Mouse (Mus musculus) cortical plate, adult 2 months (tissue): Measurements from ENCODE around the gene Ltc4s. TPM values are rescaled to one million over a fixed set of nuclear protein-coding genes. Genes with fewer than 3 reads are reported as not detected.

Source experiments
- H3K27ac ChIP-seq: fragments of 200-500 bp; 2 replicates; pipeline ENCODE4 v1.5.1; 2012; ENCODE audit warnings: low read length, control low read depth, inconsistent platforms; ENCODE audit not compliant: insufficient read depth
- H3K4me1 ChIP-seq: fragments of 200-500 bp; 2 replicates; pipeline ENCODE4 v1.6.1; 2011; ENCODE audit warnings: low read length; ENCODE audit not compliant: control insufficient read depth, insufficient read depth
- H3K4me3 ChIP-seq: fragments of 200-500 bp; 2 replicates; pipeline ENCODE4 v1.5.1; 2011; ENCODE audit warnings: mild to moderate bottlenecking, low read length, control low read depth; ENCODE audit not compliant: insufficient read depth
- CTCF ChIP-seq: fragments of 200-500 bp; IDR thresholded peaks from 2 replicates; pipeline ENCODE4 v1.5.1; 2011; ENCODE audit warnings: mild to moderate bottlenecking, control low read depth, low read length; ENCODE audit not compliant: insufficient read depth; ENCODE audit errors: extremely low read depth
- POLR2A ChIP-seq: fragments of 200-500 bp; IDR thresholded peaks from 2 replicates; pipeline ENCODE4 v1.6.1; 2011; ENCODE audit warnings: mild to moderate bottlenecking, low read length, control low read depth; ENCODE audit not compliant: insufficient read depth; ENCODE audit errors: extremely low read depth
- polyA plus RNA-seq: library from polyadenylated mRNA; depleted of rRNA; stranded (reverse); fragments of >200 nt; gene quantifications from 2 replicates; pipeline ENCODE4 v1.2.3, GENCODE M21; 2012

Gene Ltc4s
- polyA plus RNA-seq, 1 experiment, result 24.2 TPM

DNA sequence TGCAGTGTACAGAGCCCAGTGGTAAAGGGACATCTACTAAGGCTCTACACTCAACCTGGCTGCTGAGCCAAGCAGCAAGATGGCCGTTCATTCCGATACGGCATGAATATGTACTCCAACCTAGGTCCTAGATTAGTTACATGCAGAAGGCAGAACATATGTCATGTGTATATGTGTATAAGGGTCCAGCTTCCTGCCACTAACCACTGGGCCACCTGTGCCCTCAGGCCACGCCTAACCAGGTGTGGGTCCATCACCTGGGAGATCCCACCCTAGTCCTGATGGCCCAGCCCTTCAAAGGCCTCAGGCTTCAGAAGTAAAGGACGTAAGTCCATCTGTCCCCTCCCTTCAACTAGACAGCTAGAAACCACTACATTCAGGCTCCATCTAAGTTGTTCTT is 30.4 kb downstream of the Ltc4s start:
- Histone ChIP-seq H3K27ac (no peak overlapping the region), H3K4me1 (peaks cover 8% of the 10 kb centered on the region), H3K4me3 (0 out of 2 replicates have a peak overlapping the region, but pooled peaks have one; percentile 8)
- TF ChIP-seq POLR2A, result no peak
- TF ChIP-seq CTCF, result no peak

- no peak for TF ChIP-seq CTCF
- TF ChIP-seq POLR2A, result no peak
- H3K4me3 ChIP-seq, result no peak overlapping the region
- peaks cover 8% of the 10 kb centered on the region for H3K4me1 ChIP-seq
- H3K27ac ChIP-seq, result no peak overlapping the region
These were observed 31.1 kb downstream of the Ltc4s start for GRCm38 (mm10) chr11:50207344-50207743.

- TF ChIP-seq POLR2A, result no peak
- TF ChIP-seq CTCF, result no peak
- H3K4me3 ChIP-seq, result no peak overlapping the region
- peaks cover 8% of the 10 kb centered on the region for H3K4me1 ChIP-seq
- no peak overlapping the region for H3K27ac ChIP-seq
These were observed 32.4 kb downstream of the Ltc4s start for GRCm38 (mm10) chr11:50206037-50206436.

GRCm38 (mm10) chr11:50205434-50205833 is 33.0 kb downstream of the Ltc4s start:
- Histone ChIP-seq H3K4me1 (peaks cover 7% of the 10 kb centered on the region), H3K27ac (no peak overlapping the region), H3K4me3 (no peak overlapping the region)
- no peak for TF ChIP-seq POLR2A

DNA sequence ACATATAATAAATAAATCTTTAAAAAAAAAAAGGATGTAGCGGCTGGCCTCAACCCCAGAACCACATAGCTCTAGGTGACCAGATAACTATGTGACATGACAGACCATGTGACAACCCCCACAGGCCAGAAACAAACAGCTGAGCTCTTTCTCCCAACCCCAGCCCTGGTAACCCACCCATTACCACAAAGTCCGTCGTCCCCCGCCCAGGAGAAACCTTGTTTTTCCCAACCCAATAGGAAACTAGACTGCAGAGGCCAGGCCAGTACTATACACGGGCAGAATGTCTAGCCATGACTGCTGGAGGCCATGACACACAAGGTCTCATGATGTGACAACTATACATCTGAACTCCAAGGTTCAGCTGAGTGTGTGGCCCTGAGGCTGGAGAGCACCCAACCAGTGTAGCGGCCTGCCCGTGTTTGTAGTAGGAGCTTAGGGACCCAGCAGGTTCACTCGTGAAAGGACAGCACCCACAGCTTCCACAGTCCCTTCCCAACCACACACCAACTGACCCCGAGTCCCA is 35.1 kb downstream of the Ltc4s start:
- TF ChIP-seq CTCF (no peak), POLR2A (no peak)
- no peak overlapping the region for H3K27ac ChIP-seq
- no peak overlapping the region for H3K4me3 ChIP-seq
- peaks cover 3% of the 10 kb centered on the region for H3K4me1 ChIP-seq

GRCm38 (mm10) chr11:50201590-50201989 is 36.8 kb downstream of the Ltc4s start:
- Histone ChIP-seq H3K4me1 (no peaks in the 10 kb centered on the region), H3K4me3 (no peak overlapping the region), H3K27ac (no peak overlapping the region)
- TF ChIP-seq CTCF (no peak), POLR2A (no peak)

DNA sequence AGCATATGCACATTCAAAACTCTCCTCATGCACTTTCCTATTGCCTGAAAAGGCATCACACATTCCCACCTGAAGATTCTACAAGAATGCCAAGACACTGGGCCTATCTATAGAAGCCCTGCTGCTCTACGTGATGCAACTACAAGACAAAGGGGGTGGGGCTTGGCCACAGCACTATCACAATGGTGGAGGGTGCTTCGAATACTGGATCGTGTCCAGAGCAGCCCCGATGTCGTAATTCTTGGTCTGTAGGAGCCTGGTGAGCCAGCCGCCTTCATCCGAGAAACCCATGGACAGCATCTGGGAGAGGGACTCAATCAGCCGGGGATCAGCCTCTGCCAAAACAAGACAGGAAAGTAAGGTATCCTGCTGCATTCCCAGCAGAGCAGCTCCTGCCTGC is 37.8 kb downstream of the Ltc4s start:
- TF ChIP-seq POLR2A (no peak), CTCF (no peak)
- Histone ChIP-seq H3K4me1 (no peaks in the 10 kb centered on the region), H3K4me3 (no peak overlapping the region), H3K27ac (no peak overlapping the region)

GRCm38 (mm10) chr11:50198916-50199315 is 39.5 kb downstream of the Ltc4s start:
- peak; percentile 43; the same call in 1 of the 2 replicates for TF ChIP-seq POLR2A
- TF ChIP-seq CTCF, result no peak
- Histone ChIP-seq H3K27ac (no peak overlapping the region), H3K4me1 (no peaks in the 10 kb centered on the region)

DNA sequence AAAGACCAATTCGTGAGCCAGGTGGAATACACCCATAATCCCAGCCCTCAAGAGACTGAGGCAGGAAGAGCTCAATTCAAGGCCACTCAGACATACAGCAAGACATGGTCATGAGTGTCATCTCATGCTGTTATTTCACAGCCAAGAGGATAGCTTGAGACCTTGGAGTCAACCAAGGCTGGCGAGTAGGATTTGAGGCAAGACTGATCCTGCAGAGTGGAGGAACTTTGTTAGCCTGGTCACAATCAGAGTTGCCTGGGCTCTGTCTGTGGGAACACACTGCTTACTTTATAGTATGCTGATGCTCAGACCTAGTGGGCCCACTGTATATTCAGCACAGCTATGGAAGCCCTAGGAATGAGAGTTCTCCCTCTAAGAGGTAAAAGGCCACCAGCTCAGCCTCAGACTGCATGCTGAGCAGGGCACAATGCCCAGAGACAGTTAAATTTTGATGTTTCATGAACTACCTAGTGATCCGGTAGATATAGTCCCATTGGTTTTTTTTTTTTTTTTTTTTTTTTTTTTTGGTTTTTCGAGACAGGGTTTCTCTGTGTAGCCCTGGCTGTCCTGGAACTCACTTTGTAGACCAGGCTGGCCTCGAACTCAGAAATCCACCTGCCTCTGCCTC is 40.1 kb downstream of the Ltc4s start:
- TF ChIP-seq POLR2A, result peak; percentile 36; the same call in 1 of the 2 replicates
- TF ChIP-seq CTCF, result no peak
- Histone ChIP-seq H3K4me1 (no peaks in the 10 kb centered on the region), H3K27ac (no peak overlapping the region), H3K4me3 (no peak overlapping the region)

More at GRCm38 (mm10) chr11:50198916-50199315, 39.5 kb downstream of the Ltc4s start:
- no peak overlapping the region for H3K4me3 ChIP-seq

- H3K4me3 ChIP-seq, result no peak overlapping the region
- no peak overlapping the region for H3K27ac ChIP-seq
- no peaks in the 10 kb centered on the region for H3K4me1 ChIP-seq
- no peak for TF ChIP-seq POLR2A
- no peak for TF ChIP-seq CTCF
These were observed 40.9 kb downstream of the Ltc4s start for GRCm38 (mm10) chr11:50197500-50197899.
